In genomic region chr1:136698454-136699152, GRCm38 (mm10) we compare ENCODE assay signal across 12 mouse cellular contexts.
A peak's percentile ranks its signal among the peaks of the same experiment; 100 is the strongest.
DNase-seq lines count a peak whose midpoint lies in the region; ATAC-seq and TF ChIP-seq lines count a peak whose summit lies in the region.
"Had no signal": no experiment of that assay in that cellular context is flagged by ENCODE, and none has a peak within 500 bp of the region (broad histone marks: within the 10 kb centered on the region; RNA-seq: fewer than 3 reads in every experiment).

No protein-coding gene starts in this region.

- no peaks in the 10 kb centered on the region for H3K9me3 ChIP-seq in heart, embryonic 12.5 days (replicated peaks)
- no peaks in the 10 kb centered on the region for H3K9me3 ChIP-seq in ES-E14 (ENCODE audit: control insufficient read depth, insufficient read depth, low read depth, low read length)
- no peaks in the 10 kb centered on the region for H3K9me3 ChIP-seq in heart, embryonic 15.5 days (replicated peaks)
- H3K9me3 ChIP-seq in lung, postnatal 0 days (ENCODE audit: low read length): no peaks in the 10 kb centered on the region
- H3K9me3 ChIP-seq: limb, embryonic 15.5 days had no signal

- no peak for TF ChIP-seq CTCF in lung, postnatal 0 days (IDR thresholded peaks at IDR 0.05)

- H3K4me3 ChIP-seq in heart, embryonic 12.5 days: no peak overlapping the region
- H3K4me3 ChIP-seq in ES-E14 (ENCODE audit: insufficient read depth in 1 of 2, low read depth in 1 of 2, low read length in 2 of 2, poor library complexity in 1 of 2, severe bottlenecking in 1 of 2): peak overlapping the region; percentile 40 to 51
- no peak overlapping the region for H3K4me3 ChIP-seq in heart, embryonic 15.5 days
- no peak overlapping the region for H3K4me3 ChIP-seq in lung, postnatal 0 days (ENCODE audit: low read depth, low read length)
- H3K4me3 ChIP-seq: erythroblast, embryonic 14.5 days; limb, embryonic 15.5 days had no signal

- DNase-seq in heart, adult 11 months: peak; percentile 97
- DNase-seq in ES-E14 (ENCODE audit: low read depth, low spot score): no peak
- DNase-seq in lung, postnatal 0 days (ENCODE audit: low spot score): peak; percentile 88
- DNase-seq in cerebellum, adult 11-12 months: no peak
- no peak for DNase-seq in left cerebral cortex, postnatal 10 days (ENCODE audit: extremely low spot score in 1 of 2, low spot score in 2 of 2)
- DNase-seq: kidney, adult 11 months had no signal

- H3K27me3 ChIP-seq in heart, embryonic 12.5 days (replicated peaks): no peaks in the 10 kb centered on the region
- H3K27me3 ChIP-seq in heart, embryonic 15.5 days: no peaks in the 10 kb centered on the region
- no peaks in the 10 kb centered on the region for H3K27me3 ChIP-seq in lung, postnatal 0 days (replicated peaks; ENCODE audit: insufficient read depth, low read length)
- H3K27me3 ChIP-seq: limb, embryonic 15.5 days had no signal

- no peaks in the 10 kb centered on the region for H3K36me3 ChIP-seq in heart, embryonic 12.5 days
- H3K36me3 ChIP-seq in ES-E14 (ENCODE audit: control insufficient read depth, insufficient read depth, low read length, poor library complexity, severe bottlenecking): peaks cover 4% of the 10 kb centered on the region
- H3K36me3 ChIP-seq in heart, embryonic 15.5 days: no peaks in the 10 kb centered on the region
- H3K36me3 ChIP-seq in lung, postnatal 0 days (ENCODE audit: insufficient read depth, low read length): no peaks in the 10 kb centered on the region
- H3K36me3 ChIP-seq: G1E; limb, embryonic 15.5 days had no signal

- in situ Hi-C loops in ES-E14 (cut with MboI; ENCODE audit: low sequenced_read_pairs in 2 of 2, unreplicated experiment in 2 of 2): no loop called here

- no peak overlapping the region for H3K9ac ChIP-seq in heart, embryonic 12.5 days
- peak overlapping the region; percentile 75 for H3K9ac ChIP-seq in ES-E14 (ENCODE audit: insufficient read depth, low read depth, low read length, poor library complexity, severe bottlenecking)
- H3K9ac ChIP-seq in heart, embryonic 15.5 days: no peak overlapping the region
- H3K9ac ChIP-seq in lung, postnatal 0 days (replicated peaks; ENCODE audit: low read depth): no peak overlapping the region
- H3K9ac ChIP-seq: limb, embryonic 15.5 days had no signal

- intact Hi-C loops in left cerebral cortex, postnatal 10 days (cut with DNase I): no loop called here

- H3K27ac ChIP-seq in heart, embryonic 12.5 days (ENCODE audit: poor library complexity, severe bottlenecking): no peak overlapping the region
- H3K27ac ChIP-seq in ES-E14 (ENCODE audit: insufficient read depth, low read depth, low read length, poor library complexity, severe bottlenecking): peak overlapping the region; percentile 96
- peak overlapping the region; percentile 18; the same call in 1 of the 2 replicates for H3K27ac ChIP-seq in heart, embryonic 15.5 days
- H3K27ac ChIP-seq in lung, postnatal 0 days (ENCODE audit: low read length): peak overlapping the region; percentile 78
- H3K27ac ChIP-seq: limb, embryonic 15.5 days had no signal

- peak; percentile 59 for TF ChIP-seq EP300 in lung, postnatal 0 days (IDR thresholded peaks at IDR 0.05)

- WGBS in heart, embryonic 12.5 days: 14% methylated on average over 9 of the region's 9 CpGs
- 16% methylated on average over 9 of the region's 9 CpGs for WGBS in heart, embryonic 15.5 days
- 15% methylated on average over 9 of the region's 9 CpGs for WGBS in lung, postnatal 0 days

- no peak overlapping the region for H3K4me2 ChIP-seq in heart, embryonic 12.5 days
- no peak overlapping the region for H3K4me2 ChIP-seq in heart, embryonic 15.5 days
- H3K4me2 ChIP-seq in lung, postnatal 0 days (replicated peaks; ENCODE audit: low read depth, low read length): no peak overlapping the region
- H3K4me2 ChIP-seq: limb, embryonic 15.5 days had no signal

- peaks cover 21% of the 10 kb centered on the region for H3K4me1 ChIP-seq in heart, embryonic 12.5 days (replicated peaks)
- H3K4me1 ChIP-seq in ES-E14 (ENCODE audit: control insufficient read depth in 2 of 2, insufficient read depth in 2 of 2, low read length in 2 of 2, poor library complexity in 1 of 2): peaks cover 7% of the 10 kb centered on the region in 2 experiments
- H3K4me1 ChIP-seq in heart, embryonic 15.5 days (replicated peaks): peaks cover 18% of the 10 kb centered on the region
- peaks cover 11% of the 10 kb centered on the region; the same call in 1 of the 2 replicates for H3K4me1 ChIP-seq in lung, postnatal 0 days (ENCODE audit: insufficient read depth, low read depth, low read length)

- no peak for ATAC-seq in heart, embryonic 12.5 days (ENCODE audit: insufficient number of reproducible peaks, low FRiP score)
- ATAC-seq in heart, embryonic 15.5 days (replicated peaks; ENCODE audit: insufficient number of reproducible peaks, insufficient read depth, low FRiP score, low read depth): peak; percentile 40; the same call in 1 of the 2 replicates
- peak; percentile 62 for ATAC-seq in lung, postnatal 0 days
- ATAC-seq in granulocyte monocyte progenitor cell, adult 5-6 weeks (replicated peaks; ENCODE audit: poor library complexity, severe bottlenecking): no peak

TF ChIP-seq in ES-E14, 5 proteins besides CTCF, POLR2A, EP300 and RAD21:
- no peak for TF ChIP-seq HCFC1 (IDR thresholded peaks at IDR 0.05; ENCODE audit: borderline replicate concordance, insufficient read depth, low read length)
- no peak for TF ChIP-seq ZNF384 (IDR thresholded peaks at IDR 0.05; ENCODE audit: low read depth, low read length)
- no peak for TF ChIP-seq CHD2 (IDR thresholded peaks at IDR 0.05; ENCODE audit: low read depth, low read length)
- no peak for TF ChIP-seq ZC3H11A (IDR thresholded peaks at IDR 0.05; ENCODE audit: borderline replicate concordance, low read depth, low read length)
- no peak for TF ChIP-seq MAFK (IDR thresholded peaks at IDR 0.05; ENCODE audit: insufficient read depth, low read depth, low read length)

Comparison
In these comparisons a context has a peak if more than half of its experiments do, and no peak if none do; other contexts are left out.
1. ATAC-seq: peak in heart, embryonic 15.5 days (single experiment) and lung, postnatal 0 days (single experiment); none in heart, embryonic 12.5 days (single experiment) and granulocyte monocyte progenitor cell, adult 5-6 weeks (single experiment).
2. DNase-seq: peak in heart, adult 11 months (single experiment) and lung, postnatal 0 days (single experiment); none in ES-E14 (single experiment), cerebellum, adult 11-12 months (single experiment) and left cerebral cortex, postnatal 10 days (0 of 2).
3. H3K4me3 ChIP-seq: peak in ES-E14 (2 of 2); none in heart, embryonic 12.5 days (single experiment), heart, embryonic 15.5 days (single experiment) and lung, postnatal 0 days (single experiment).